Mouse (Mus musculus) layer of hippocampus, adult 11-12 months (tissue): ENCODE results near the gene Gm20388.

Experiments
- DNase-seq: peaks from one replicate; pipeline ENCODE4 v3.0.0; 2022; ENCODE audit warnings: low spot score

Gene Gm20388

GRCm38 (mm10) chr8:120568164-120568798 is 657.6 kb downstream of the Gm20388 start:
- no peak for DNase-seq

- DNase-seq, result no peak
These were observed 658.5 kb downstream of the Gm20388 start for GRCm38 (mm10) chr8:120569123-120569522.

- peak; percentile 82 for DNase-seq
These were observed 659.5 kb downstream of the Gm20388 start for GRCm38 (mm10) chr8:120569939-120570715.

GRCm38 (mm10) chr8:120571561-120571960 is 660.9 kb downstream of the Gm20388 start:
- DNase-seq, result no peak

GRCm38 (mm10) chr8:120572534-120572933 is 661.9 kb downstream of the Gm20388 start:
- peak; percentile 82 for DNase-seq

GRCm38 (mm10) chr8:120573866-120574265 is 663.2 kb downstream of the Gm20388 start:
- no peak for DNase-seq

- no peak for DNase-seq
These were observed 664.3 kb downstream of the Gm20388 start for GRCm38 (mm10) chr8:120574941-120575340.

GRCm38 (mm10) chr8:120575801-120576200 is 665.2 kb downstream of the Gm20388 start:
- DNase-seq, result no peak

GRCm38 (mm10) chr8:120577821-120578220 is 667.2 kb downstream of the Gm20388 start:
- DNase-seq, result no peak

- DNase-seq, result no peak
These were observed 669.8 kb downstream of the Gm20388 start for GRCm38 (mm10) chr8:120580336-120581000.

- no peak for DNase-seq
These were observed 670.7 kb downstream of the Gm20388 start for GRCm38 (mm10) chr8:120581329-120581728.

- DNase-seq, result no peak
These were observed 671.2 kb downstream of the Gm20388 start for GRCm38 (mm10) chr8:120581811-120582210.

- no peak for DNase-seq
These were observed 674.9 kb downstream of the Gm20388 start for GRCm38 (mm10) chr8:120585521-120585920.

GRCm38 (mm10) chr8:120588908-120589771 is 678.5 kb downstream of the Gm20388 start, which contains the start of gene Gins2:
Gene Gins2, minus strand, starts transcription at chr8:120589304.
- peak; percentile 100 for DNase-seq

- DNase-seq, result no peak
These were observed 679.3 kb downstream of the Gm20388 start for GRCm38 (mm10) chr8:120589921-120590320.

GRCm38 (mm10) chr8:120591587-120592292 is 681.1 kb downstream of the Gm20388 start:
- no peak for DNase-seq

- no peak for DNase-seq
These were observed 683.9 kb downstream of the Gm20388 start for GRCm38 (mm10) chr8:120594571-120594970.

- peak; percentile 67 for DNase-seq
These were observed 685.3 kb downstream of the Gm20388 start for GRCm38 (mm10) chr8:120595963-120596362.

- peak; percentile 89 for DNase-seq
These were observed 687.9 kb downstream of the Gm20388 start for GRCm38 (mm10) chr8:120598579-120598978.

GRCm38 (mm10) chr8:120599504-120599903 is 688.9 kb downstream of the Gm20388 start:
- DNase-seq, result peak; percentile 87

- DNase-seq, result no peak
These were observed 692.0 kb downstream of the Gm20388 start for GRCm38 (mm10) chr8:120602672-120603071.
